Mouse (Mus musculus): ENCODE results near the gene Hemgn.
A peak's percentile ranks its signal among the peaks of the same experiment; 100 is the strongest.

The Hemgn gene

DNA sequence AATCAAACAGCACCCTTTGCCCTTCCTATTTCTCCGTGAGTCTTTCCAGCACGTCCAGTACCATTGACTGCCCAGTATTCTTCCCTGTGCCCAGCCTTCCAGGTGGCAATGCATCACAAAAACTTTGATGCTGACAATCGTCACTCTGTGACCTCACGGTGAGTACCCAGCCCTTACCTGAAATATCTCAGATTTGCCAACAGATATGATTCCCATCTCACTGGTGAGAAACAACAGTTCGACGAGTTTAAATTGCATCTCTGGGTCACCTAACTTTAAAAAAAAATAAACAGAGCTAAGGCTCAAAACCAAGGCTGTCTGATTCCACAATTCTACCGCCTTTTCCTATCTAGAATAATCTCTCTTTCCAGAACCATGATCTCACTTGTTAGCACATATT is at the start of gene Hemgn:
Gene Hemgn (minus strand): TSS at position 101 of the 400 bp plus-strand sequence.
- DNase-seq (ENCODE audit: low spot score in 2 of 2), result no peak

GRCm38 (mm10) chr4:46458411-46458810 is 45.1 kb upstream of the Hemgn start:
- no peak for DNase-seq (ENCODE audit: low spot score in 2 of 2)

GRCm38 (mm10) chr4:46457186-46457585 is 43.9 kb upstream of the Hemgn start:
- no peak for DNase-seq (ENCODE audit: low spot score in 2 of 2)

- DNase-seq (ENCODE audit: low spot score in 2 of 2), result no peak
Observed at GRCm38 (mm10) chr4:46456762-46457161, 43.5 kb upstream of the Hemgn start.

- DNase-seq (ENCODE audit: low spot score in 2 of 2), result no peak
Observed at GRCm38 (mm10) chr4:46454097-46454864, 41.0 kb upstream of the Hemgn start.

DNA sequence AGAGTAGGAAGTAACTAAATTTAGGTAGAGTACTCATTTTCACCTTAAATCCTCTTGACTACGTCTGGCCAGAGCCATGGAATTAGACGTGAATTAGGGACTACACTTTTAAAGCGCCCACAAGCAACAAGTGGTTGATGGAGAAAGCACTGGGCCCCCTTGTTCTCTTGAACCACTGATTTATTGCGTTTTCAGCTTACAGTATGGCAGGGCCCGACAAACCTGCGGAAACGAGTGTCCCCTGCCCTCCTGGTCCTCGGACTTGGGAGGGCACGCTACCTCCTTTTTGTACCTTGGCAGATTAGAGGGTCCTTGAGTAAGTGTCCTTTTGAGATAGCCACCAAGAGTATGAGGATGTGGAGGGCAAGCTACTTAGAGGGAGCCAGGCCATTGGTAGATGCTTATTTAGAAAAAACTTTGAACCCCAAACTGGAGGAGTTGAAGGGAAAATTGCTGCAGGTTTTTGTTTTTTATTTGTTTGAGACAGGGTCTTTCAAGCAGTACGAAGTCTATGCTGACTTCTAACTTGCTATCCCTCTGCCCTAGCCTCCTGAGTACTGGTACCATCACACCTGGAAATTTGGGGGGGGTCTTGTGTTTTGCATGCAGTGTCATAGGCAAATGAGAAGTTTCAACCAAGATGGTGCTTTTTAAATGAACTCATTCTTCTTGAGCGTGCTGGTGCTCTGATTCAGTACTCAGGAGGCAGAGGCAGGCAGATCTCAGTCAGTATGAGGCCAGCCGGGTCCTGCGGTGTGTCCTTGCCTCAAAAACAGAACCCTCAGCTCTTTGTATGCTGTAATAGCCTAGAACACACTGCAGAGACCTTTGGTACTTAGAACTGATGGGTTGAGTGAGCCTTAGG is 39.8 kb upstream of the Hemgn start:
- no peak for DNase-seq (ENCODE audit: low spot score in 2 of 2)

DNA sequence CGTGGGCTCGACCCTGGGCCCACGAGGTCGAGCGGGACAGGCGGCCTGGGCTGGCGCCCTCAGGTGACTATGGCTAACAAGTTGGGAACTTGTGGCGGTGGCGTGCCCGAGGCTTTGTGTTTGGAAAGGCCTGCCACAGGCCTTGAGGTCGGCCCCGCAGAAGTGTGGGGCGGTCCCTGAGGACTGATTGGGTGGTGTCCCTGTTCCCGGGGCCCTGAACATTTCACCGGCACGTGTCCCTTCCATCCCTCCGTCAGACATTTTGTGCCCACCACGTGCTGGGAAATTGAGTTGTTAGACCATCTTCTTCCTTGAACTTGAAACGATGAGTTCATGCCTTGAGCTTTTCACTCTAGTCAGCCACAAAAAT is 39.2 kb upstream of the Hemgn start:
- peak in 1 of 2 experiments; percentile 50 for DNase-seq (ENCODE audit: low spot score in 2 of 2)

DNA sequence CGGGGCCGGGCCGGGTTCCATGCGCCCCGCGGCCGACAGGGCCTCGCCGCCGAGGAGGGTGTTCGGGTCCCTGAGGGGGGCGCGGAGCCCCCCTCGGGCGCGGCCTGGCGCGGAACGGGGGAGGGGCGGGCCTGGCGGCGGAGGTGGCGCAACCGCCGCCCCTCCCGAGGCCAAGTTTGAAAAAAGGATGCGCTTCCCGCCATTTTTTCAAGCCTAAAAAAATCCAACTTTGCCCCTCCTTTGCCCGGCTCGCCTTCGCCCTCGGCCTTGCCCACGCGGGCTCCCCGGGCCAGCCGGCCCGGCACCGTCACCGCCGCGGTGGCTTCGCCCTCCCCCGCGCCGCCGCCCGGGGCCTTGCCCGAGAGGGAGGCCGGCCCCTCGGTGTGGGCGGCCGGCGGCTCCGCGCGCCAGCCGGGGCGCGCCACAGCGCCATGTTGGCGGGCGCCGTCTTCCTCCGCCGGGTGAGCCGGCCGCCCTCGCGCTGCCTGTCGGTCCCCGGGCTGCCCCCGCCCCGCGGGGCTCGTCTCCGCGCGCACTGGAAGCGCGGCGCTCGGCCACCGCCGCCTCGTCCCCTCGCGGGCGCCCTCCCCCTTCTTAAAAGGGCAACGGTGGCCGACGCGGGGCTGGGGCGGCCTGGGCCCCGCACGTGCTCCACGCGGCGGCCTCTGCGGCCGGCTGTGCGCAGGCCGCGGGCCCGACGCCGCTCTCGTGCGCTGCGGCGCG is 38.6 kb upstream of the Hemgn start:
- peak; percentile 47 to 74 for DNase-seq (ENCODE audit: low spot score in 2 of 2)

DNA sequence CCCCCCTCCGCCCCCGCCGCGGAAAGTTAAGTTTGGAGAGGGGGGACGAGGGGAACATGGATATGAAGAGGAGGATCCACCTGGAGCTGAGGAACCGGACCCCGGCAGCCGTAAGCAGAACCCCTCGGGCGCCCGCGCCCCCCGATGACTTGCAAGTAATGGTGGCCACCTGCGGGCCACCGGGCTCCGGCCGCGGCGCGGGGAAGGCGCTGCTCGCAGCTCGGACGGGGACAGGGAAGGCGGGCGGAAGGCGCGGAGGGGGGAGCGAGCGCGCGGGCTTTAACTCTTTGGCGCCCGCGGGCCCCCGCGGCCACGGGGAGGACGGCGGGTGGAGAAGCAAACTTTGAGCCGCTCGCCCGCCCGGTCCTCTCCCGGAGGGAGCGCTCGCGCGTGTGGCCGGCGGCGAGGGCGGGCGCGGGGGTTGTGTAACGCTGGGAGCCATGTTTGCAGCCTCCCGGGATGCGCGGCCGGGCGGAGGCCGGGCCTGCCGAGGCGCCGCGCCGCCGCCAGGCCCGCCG is 38.0 kb upstream of the Hemgn start:
- peak; percentile 36 to 72 for DNase-seq (ENCODE audit: low spot score in 2 of 2)

DNA sequence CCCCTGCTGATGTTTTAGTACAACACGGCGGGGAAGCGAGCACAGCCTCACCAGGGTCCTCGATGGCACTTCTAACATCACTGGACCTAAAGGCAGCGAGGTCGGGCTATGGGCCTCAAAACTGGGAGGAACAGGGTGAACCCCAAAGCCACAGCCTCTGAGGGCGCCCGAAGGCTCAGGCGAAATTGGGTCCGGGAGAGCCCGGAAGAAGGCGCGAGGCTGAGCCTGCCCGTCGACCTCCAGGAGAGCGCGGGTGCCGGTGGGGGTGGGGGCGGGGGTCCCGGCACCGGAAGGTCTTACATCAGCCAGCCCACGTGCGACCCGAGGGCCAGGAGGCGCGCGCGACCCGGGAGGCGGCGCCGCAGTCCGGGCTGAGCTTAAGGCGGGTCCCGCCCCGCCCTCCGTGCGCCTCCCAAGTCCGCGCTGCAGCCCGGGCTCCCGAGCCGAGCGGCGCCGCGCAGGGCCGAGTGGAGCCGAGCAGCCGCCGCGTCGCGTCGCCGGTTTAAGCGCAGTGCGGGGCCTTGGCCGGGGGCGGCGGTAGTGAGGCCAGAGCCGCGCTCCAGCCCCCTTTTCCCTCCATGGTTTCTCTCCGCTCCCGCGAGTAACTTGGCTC is 37.3 kb upstream of the Hemgn start, which contains the start of gene Anp32b:
Gene Anp32b (plus strand): TSS at position 384 of the 613 bp plus-strand sequence.
- peak; percentile 90 to 98 for DNase-seq (ENCODE audit: low spot score in 2 of 2)

DNA sequence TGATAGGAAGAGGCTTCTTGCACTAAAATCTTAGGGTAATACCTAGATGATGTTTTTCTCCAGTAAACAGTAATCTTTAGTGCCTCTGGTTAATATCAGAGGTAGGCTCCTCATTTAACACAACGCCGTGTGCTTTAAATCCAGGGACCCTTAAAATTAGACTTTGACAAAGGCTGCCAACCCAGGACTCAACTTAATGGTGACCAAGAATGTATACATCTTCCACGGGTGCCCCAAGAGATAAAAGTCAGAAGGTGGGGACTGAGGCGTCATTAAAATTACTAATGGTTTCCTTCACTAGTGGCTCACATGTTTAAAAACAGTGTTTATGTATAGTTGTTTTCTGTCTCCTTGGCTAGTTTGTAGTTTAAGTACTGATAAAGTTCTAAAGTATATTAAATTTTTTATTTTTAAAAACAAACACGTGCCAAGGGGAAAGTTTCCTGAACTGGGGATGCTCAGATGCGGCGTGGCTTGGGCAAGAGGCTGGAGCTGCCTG is 36.8 kb upstream of the Hemgn start:
- no peak for DNase-seq (ENCODE audit: low spot score in 2 of 2)

DNA sequence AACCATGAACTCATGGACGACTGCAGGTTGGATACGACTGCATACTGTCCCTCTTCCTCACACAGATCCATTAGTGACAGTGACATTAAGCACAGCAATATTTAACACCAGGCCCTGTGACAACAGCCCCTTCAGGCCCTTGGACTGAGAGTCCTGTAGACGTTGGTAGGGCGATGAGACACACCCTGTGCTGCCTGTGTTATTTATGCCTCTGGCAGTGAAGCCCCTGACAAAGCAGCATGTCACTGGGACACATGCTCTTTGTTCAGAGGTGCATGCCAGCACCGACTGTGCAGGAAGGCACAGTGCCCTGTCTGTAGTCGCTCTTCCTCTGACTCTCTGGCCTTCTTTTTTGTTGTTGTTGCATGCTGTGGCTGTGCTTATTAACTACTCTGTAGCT is 35.6 kb upstream of the Hemgn start:
- DNase-seq (ENCODE audit: low spot score in 2 of 2), result peak in 1 of 2 experiments; percentile 23

DNA sequence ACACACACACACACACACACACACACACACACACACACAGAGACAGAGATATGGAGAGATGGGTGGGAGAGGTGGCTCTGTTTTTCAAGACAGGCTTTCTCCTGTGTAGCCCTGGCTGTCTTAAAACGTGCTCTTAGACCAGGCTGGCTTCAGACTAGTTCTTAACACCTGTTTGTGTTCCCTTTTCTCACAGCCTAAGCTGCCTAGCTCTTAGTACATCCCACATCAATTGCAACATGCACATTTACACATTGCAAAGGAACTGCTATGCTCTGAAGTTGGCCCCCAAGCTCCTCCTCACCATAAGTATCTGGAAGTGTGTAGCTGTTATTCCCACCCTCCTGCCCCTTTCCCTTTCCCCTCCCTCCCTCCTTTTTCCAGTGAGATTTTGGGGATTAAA is 34.2 kb upstream of the Hemgn start:
- no peak for DNase-seq (ENCODE audit: low spot score in 2 of 2)

GRCm38 (mm10) chr4:46445237-46445945 is 32.1 kb upstream of the Hemgn start:
- no peak for DNase-seq (ENCODE audit: low spot score in 2 of 2)

DNA sequence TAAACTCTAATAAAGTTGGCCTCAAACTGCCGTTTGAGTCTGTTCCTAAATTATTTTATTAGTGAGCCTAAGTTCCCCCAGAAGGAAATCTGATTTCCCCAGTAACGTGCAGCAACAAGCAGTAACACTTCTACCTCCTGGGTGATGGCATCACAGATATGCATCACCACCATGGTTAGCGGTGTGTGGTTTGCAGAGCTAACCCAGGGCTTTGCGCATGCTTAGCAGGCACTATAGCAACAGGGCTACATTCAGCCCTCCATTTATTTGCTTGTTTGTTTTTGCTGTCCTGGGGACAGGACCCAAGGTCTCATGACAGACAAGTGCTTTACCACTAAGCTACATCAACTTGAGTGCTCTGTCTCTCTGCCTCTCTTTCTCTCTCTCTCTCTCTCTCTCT is 29.2 kb upstream of the Hemgn start:
- no peak for DNase-seq (ENCODE audit: low spot score in 2 of 2)

GRCm38 (mm10) chr4:46432339-46433036 is 19.2 kb upstream of the Hemgn start:
- DNase-seq (ENCODE audit: low spot score in 2 of 2), result no peak

DNA sequence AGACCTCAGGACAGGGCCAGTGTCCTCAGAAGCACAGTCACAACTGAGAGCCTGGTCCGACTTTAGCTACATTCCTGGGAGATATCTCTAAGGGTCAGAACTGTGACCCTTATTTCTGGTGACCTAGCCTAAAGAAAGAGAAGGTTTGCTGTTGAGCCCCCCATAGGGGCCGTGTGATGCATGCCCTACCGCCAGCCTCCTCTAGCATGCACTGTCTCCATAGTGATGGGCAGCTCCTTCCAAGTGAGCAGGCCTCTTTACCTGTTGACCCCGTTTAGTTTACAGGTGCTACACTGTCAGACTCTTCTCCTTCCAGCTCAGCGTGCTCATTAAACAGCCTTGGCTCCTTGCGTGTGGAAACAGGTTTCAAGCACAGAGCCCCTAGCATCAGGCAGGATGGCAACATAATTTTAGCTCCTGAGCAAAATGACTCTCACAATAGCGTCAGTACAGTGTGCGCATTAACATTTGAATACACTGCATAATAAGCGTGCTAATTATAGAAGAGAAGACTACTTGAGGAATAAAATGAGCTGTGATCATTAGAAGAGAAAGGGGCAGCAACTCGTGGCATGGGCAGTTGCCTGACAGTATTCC is 15.7 kb upstream of the Hemgn start:
- no peak for DNase-seq (ENCODE audit: low spot score in 2 of 2)

DNA sequence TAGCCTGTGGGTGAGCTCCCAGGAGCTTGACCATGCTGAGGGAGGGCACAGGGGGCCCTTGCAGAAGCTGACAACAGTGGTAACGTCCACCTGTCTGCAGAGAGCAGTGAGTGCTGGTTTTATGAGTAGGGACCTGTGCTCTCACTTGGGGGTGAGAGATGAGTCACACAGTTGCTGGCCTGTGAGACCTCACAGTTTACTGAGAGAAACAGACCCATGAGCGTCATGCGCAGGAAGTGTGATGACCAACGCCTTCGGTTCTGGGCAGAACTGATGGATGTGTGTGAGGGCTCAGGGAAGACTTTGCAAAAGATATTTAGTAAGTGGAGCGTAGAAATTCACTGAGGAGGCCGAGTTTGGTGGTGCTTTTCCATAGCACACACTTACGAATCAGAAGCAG is 9.3 kb upstream of the Hemgn start:
- no peak for DNase-seq (ENCODE audit: low spot score in 2 of 2)

GRCm38 (mm10) chr4:46418851-46419250 is 5.5 kb upstream of the Hemgn start:
- DNase-seq (ENCODE audit: low spot score in 2 of 2), result no peak

- no peak for DNase-seq (ENCODE audit: low spot score in 2 of 2)
Observed at GRCm38 (mm10) chr4:46417491-46417890, 4.2 kb upstream of the Hemgn start.
